Mouse (Mus musculus): ENCODE data around the gene Snta1.
A peak's percentile ranks its signal among the peaks of the same experiment; 100 is the strongest.

Gene Snta1

GRCm38 (mm10) chr2:154440453-154440852 lies 32.6 kb upstream of the Snta1 start:
- no peak overlapping the region for H3K4me3 ChIP-seq (replicated peaks; ENCODE audit: low read length)
- no peak for TF ChIP-seq CTCF (conservative IDR thresholded peaks at IDR 0.05; ENCODE audit: low read length)
- no peak for TF ChIP-seq NANOG (IDR thresholded peaks at IDR 0.05; ENCODE audit: borderline replicate concordance, low read length)
- no peak for TF ChIP-seq POU5F1 (IDR thresholded peaks at IDR 0.05; ENCODE audit: borderline replicate concordance, low read length)
- H3K4me1 ChIP-seq (replicated peaks; ENCODE audit: low read depth, low read length) = peaks cover 79% of the 10 kb centered on the region
- H3K27me3 ChIP-seq (ENCODE audit: insufficient read depth, low read length) = no peaks in the 10 kb centered on the region
- peaks cover 50% of the 10 kb centered on the region for H3K36me3 ChIP-seq (ENCODE audit: insufficient read depth, low read length)
- H3K9me3 ChIP-seq (ENCODE audit: low read length) = no peaks in the 10 kb centered on the region

GRCm38 (mm10) chr2:154437191-154437527 lies 29.3 kb upstream of the Snta1 start:
- peak overlapping the region; percentile 98 for H3K4me3 ChIP-seq (replicated peaks; ENCODE audit: low read length)
- peaks cover 80% of the 10 kb centered on the region for H3K4me1 ChIP-seq (replicated peaks; ENCODE audit: low read depth, low read length)
- no peak for TF ChIP-seq NANOG (IDR thresholded peaks at IDR 0.05; ENCODE audit: borderline replicate concordance, low read length)
- no peak for TF ChIP-seq CTCF (conservative IDR thresholded peaks at IDR 0.05; ENCODE audit: low read length)
- TF ChIP-seq POU5F1 (IDR thresholded peaks at IDR 0.05; ENCODE audit: borderline replicate concordance, low read length) = no peak
- peaks cover 26% of the 10 kb centered on the region for H3K36me3 ChIP-seq (ENCODE audit: insufficient read depth, low read length)
- H3K9me3 ChIP-seq (ENCODE audit: low read length) = no peaks in the 10 kb centered on the region
- no peaks in the 10 kb centered on the region for H3K27me3 ChIP-seq (ENCODE audit: insufficient read depth, low read length)

- peak within 1 kb of the TSS; percentile 98 for H3K4me3 ChIP-seq (replicated peaks; ENCODE audit: low read length)
- no peaks in the 10 kb centered on the region for H3K9me3 ChIP-seq (ENCODE audit: low read length)
- H3K4me1 ChIP-seq (replicated peaks; ENCODE audit: low read depth, low read length) = peaks cover 80% of the 10 kb centered on the region
- no peaks in the 10 kb centered on the region for H3K27me3 ChIP-seq (ENCODE audit: insufficient read depth, low read length)
- peaks cover 23% of the 10 kb centered on the region for H3K36me3 ChIP-seq (ENCODE audit: insufficient read depth, low read length)
- no peak for TF ChIP-seq CTCF (conservative IDR thresholded peaks at IDR 0.05; ENCODE audit: low read length)
- no peak for TF ChIP-seq NANOG (IDR thresholded peaks at IDR 0.05; ENCODE audit: borderline replicate concordance, low read length)
- no peak for TF ChIP-seq POU5F1 (IDR thresholded peaks at IDR 0.05; ENCODE audit: borderline replicate concordance, low read length)
These were observed 28.7 kb upstream of the Snta1 start, which contains the start of gene Cbfa2t2 for GRCm38 (mm10) chr2:154436458-154437190. Gene Cbfa2t2 (plus strand): TSS chr2:154436481.

- Histone ChIP-seq H3K27me3 (ENCODE audit: insufficient read depth, low read length) (no peaks in the 10 kb centered on the region), H3K4me3 (replicated peaks; ENCODE audit: low read length) (peak overlapping the region; percentile 98), H3K4me1 (replicated peaks; ENCODE audit: low read depth, low read length) (peaks cover 84% of the 10 kb centered on the region), H3K9me3 (ENCODE audit: low read length) (no peaks in the 10 kb centered on the region), H3K36me3 (ENCODE audit: insufficient read depth, low read length) (peaks cover 22% of the 10 kb centered on the region)
- TF ChIP-seq CTCF (conservative IDR thresholded peaks at IDR 0.05; ENCODE audit: low read length) = no peak
- TF ChIP-seq NANOG (IDR thresholded peaks at IDR 0.05; ENCODE audit: borderline replicate concordance, low read length) = no peak
- no peak for TF ChIP-seq POU5F1 (IDR thresholded peaks at IDR 0.05; ENCODE audit: borderline replicate concordance, low read length)
These were observed 28.2 kb upstream of the Snta1 start for GRCm38 (mm10) chr2:154436076-154436457.

- H3K27me3 ChIP-seq (ENCODE audit: insufficient read depth, low read length) = no peaks in the 10 kb centered on the region
- peaks cover 82% of the 10 kb centered on the region for H3K4me1 ChIP-seq (replicated peaks; ENCODE audit: low read depth, low read length)
- no peaks in the 10 kb centered on the region for H3K9me3 ChIP-seq (ENCODE audit: low read length)
- no peak for TF ChIP-seq CTCF (conservative IDR thresholded peaks at IDR 0.05; ENCODE audit: low read length)
- TF ChIP-seq POU5F1 (IDR thresholded peaks at IDR 0.05; ENCODE audit: borderline replicate concordance, low read length) = no peak
- no peak for TF ChIP-seq NANOG (IDR thresholded peaks at IDR 0.05; ENCODE audit: borderline replicate concordance, low read length)
- H3K4me3 ChIP-seq (replicated peaks; ENCODE audit: low read length) = no peak overlapping the region
- peaks cover 9% of the 10 kb centered on the region for H3K36me3 ChIP-seq (ENCODE audit: insufficient read depth, low read length)
These were observed 26.8 kb upstream of the Snta1 start for GRCm38 (mm10) chr2:154434690-154435089.

- no peaks in the 10 kb centered on the region for H3K9me3 ChIP-seq (ENCODE audit: low read length)
- H3K4me3 ChIP-seq (replicated peaks; ENCODE audit: low read length) = no peak overlapping the region
- TF ChIP-seq NANOG (IDR thresholded peaks at IDR 0.05; ENCODE audit: borderline replicate concordance, low read length) (no peak), POU5F1 (IDR thresholded peaks at IDR 0.05; ENCODE audit: borderline replicate concordance, low read length) (no peak), CTCF (conservative IDR thresholded peaks at IDR 0.05; ENCODE audit: low read length) (no peak)
- no peaks in the 10 kb centered on the region for H3K27me3 ChIP-seq (ENCODE audit: insufficient read depth, low read length)
- peaks cover 83% of the 10 kb centered on the region for H3K4me1 ChIP-seq (replicated peaks; ENCODE audit: low read depth, low read length)
- H3K36me3 ChIP-seq (ENCODE audit: insufficient read depth, low read length) = 0 out of 2 replicates have a peak, but pooled peaks cover 2% of the 10 kb centered on the region
These were observed 25.5 kb upstream of the Snta1 start for GRCm38 (mm10) chr2:154433391-154433790.

- peaks cover 76% of the 10 kb centered on the region for H3K4me1 ChIP-seq (replicated peaks; ENCODE audit: low read depth, low read length)
- no peaks in the 10 kb centered on the region for H3K9me3 ChIP-seq (ENCODE audit: low read length)
- 0 out of 2 replicates have a peak, but pooled peaks cover 2% of the 10 kb centered on the region for H3K36me3 ChIP-seq (ENCODE audit: insufficient read depth, low read length)
- TF ChIP-seq CTCF (conservative IDR thresholded peaks at IDR 0.05; ENCODE audit: low read length) (no peak), NANOG (IDR thresholded peaks at IDR 0.05; ENCODE audit: borderline replicate concordance, low read length) (no peak), POU5F1 (IDR thresholded peaks at IDR 0.05; ENCODE audit: borderline replicate concordance, low read length) (no peak)
- no peak overlapping the region for H3K4me3 ChIP-seq (replicated peaks; ENCODE audit: low read length)
- no peaks in the 10 kb centered on the region for H3K27me3 ChIP-seq (ENCODE audit: insufficient read depth, low read length)
These were observed 24.8 kb upstream of the Snta1 start for GRCm38 (mm10) chr2:154432696-154433095.

- peaks cover 72% of the 10 kb centered on the region for H3K4me1 ChIP-seq (replicated peaks; ENCODE audit: low read depth, low read length)
- H3K27me3 ChIP-seq (ENCODE audit: insufficient read depth, low read length) = no peaks in the 10 kb centered on the region
- H3K36me3 ChIP-seq (ENCODE audit: insufficient read depth, low read length) = 0 out of 2 replicates have a peak, but pooled peaks cover 2% of the 10 kb centered on the region
- H3K9me3 ChIP-seq (ENCODE audit: low read length) = no peaks in the 10 kb centered on the region
- TF ChIP-seq NANOG (IDR thresholded peaks at IDR 0.05; ENCODE audit: borderline replicate concordance, low read length) (no peak), CTCF (conservative IDR thresholded peaks at IDR 0.05; ENCODE audit: low read length) (no peak), POU5F1 (IDR thresholded peaks at IDR 0.05; ENCODE audit: borderline replicate concordance, low read length) (no peak)
- H3K4me3 ChIP-seq (replicated peaks; ENCODE audit: low read length) = no peak overlapping the region
These were observed 22.7 kb upstream of the Snta1 start for GRCm38 (mm10) chr2:154430566-154430965.

Measured in E14TG2a.4 (cell line).